Mouse (Mus musculus): ENCODE results near the gene St3gal3.

GRCm38 (mm10) chr4:118054615-118055014 lies 80.1 kb downstream of the St3gal3 start:
- no peak for TF ChIP-seq POLR2A (IDR thresholded peaks at IDR 0.05; ENCODE audit: borderline replicate concordance, insufficient read depth, low read length)
- no peak for TF ChIP-seq CTCF (IDR thresholded peaks at IDR 0.05; ENCODE audit: borderline replicate concordance, insufficient read depth, low read depth, low read length)

Data from cerebellum, adult 2 months (tissue).